Mouse (Mus musculus) spleen, adult 2 months (tissue): ENCODE results near the gene Krtap31-1.

Experiments
- CTCF ChIP-seq: fragments of 200-500 bp; IDR thresholded peaks from 2 replicates; pipeline ENCODE4 v1.5.1; 2011; ENCODE audit warnings: mild to moderate bottlenecking, inconsistent platforms; ENCODE audit not compliant: insufficient read depth, insufficient read length, insufficient replicate concordance; ENCODE audit errors: extremely low read depth
- POLR2A ChIP-seq: fragments of 200-500 bp; IDR thresholded peaks from 2 replicates; pipeline ENCODE4 v1.6.1; 2011; ENCODE audit warnings: low read depth, low read length, inconsistent platforms

DNA sequence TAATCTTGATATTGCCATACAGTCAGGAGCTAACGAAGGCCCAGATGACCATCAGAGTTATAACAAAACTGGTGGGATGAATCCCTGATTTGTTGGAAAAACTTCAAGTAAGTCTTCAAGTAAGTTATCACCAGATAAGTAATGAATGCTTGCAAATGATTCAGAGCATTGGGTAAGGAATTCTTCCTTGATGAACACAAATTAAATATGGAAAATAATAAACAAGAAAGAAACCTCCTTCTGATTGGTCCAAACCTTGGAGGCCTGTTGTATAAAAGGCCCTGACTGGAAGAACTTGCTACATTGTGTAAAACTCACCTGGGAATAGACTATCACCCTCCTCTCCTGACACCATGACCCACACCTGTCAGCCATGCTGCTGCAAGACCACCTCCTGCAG, 28.3 kb downstream of the Krtap31-1 start, which contains the start of gene Krtap31-2:
- TF ChIP-seq CTCF (no peak), POLR2A (no peak)
